Mouse (Mus musculus) left cerebral cortex, adult 8-10 months (tissue): ENCODE results near the gene C1s1. TPM values are rescaled to one million over a fixed set of nuclear protein-coding genes. Genes with fewer than 3 reads are reported as not detected.

Experiments used
- total RNA-seq, 4 experiments: library from RNA; stranded (reverse); gene quantifications; 2 replicates each; pipeline ENCODE4 v1.2.4; 2022

The C1s1 gene
- total RNA-seq, 4 experiments from 2014 or later = 0.93 to 3.0 (median 1.2) TPM

Other genes starting within 250 kb of the C1s1 start
- 1 to 10 TPM; 1.6 to 2.7 (median 2.1) TPM for gene Cd163, start 237.7 kb downstream of the C1s1 start, total RNA-seq
- gene Pex5, start 127.3 kb downstream of the C1s1 start, total RNA-seq = 10 to 100 TPM; 53.0 to 56.3 (median 53.8) TPM
- 100 to 1,000 TPM; 331 to 359 (median 336) TPM for gene Clstn3, start 77.6 kb downstream of the C1s1 start, total RNA-seq
- gene C1rl, start 49.2 kb downstream of the C1s1 start, total RNA-seq = under 1 TPM; 0.19 to 0.49 (median 0.45) TPM
- gene C1ra, start 30.0 kb downstream of the C1s1 start, total RNA-seq = 1 to 10 TPM; 1.7 to 2.2 (median 1.9) TPM
- not detected for gene C1rb, start 27.9 kb upstream of the C1s1 start, total RNA-seq
- under 1 TPM in 3 of 4 experiments, not detected in 1; 0.22 to 0.23 (median 0.23) TPM for gene C1s2, start 93.7 kb upstream of the C1s1 start, total RNA-seq
- 10 to 100 TPM; 22.6 to 34.6 (median 26.1) TPM for gene Lpcat3, start 120.7 kb upstream of the C1s1 start, total RNA-seq
- gene Emg1, start 169.8 kb upstream of the C1s1 start, total RNA-seq = 10 to 100 TPM; 41.0 to 48.1 (median 43.4) TPM
- gene Phb2, start 170.0 kb upstream of the C1s1 start, total RNA-seq = 100 to 1,000 TPM; 111 to 126 (median 116) TPM
- 10 to 100 TPM in 2 of 4 experiments, 1 to 10 TPM in 2; 2.3 to 15.0 (median 7.9) TPM for gene Ptpn6, start 196.4 kb upstream of the C1s1 start, total RNA-seq
- 100 to 1,000 TPM; 301 to 323 (median 310) TPM for gene Grcc10, start 199.0 kb upstream of the C1s1 start, total RNA-seq
- not detected for gene Gm45234, start 213.7 kb upstream of the C1s1 start, total RNA-seq
- 100 to 1,000 TPM; 146 to 166 (median 159) TPM for gene Atn1, start 214.2 kb upstream of the C1s1 start, total RNA-seq
- 1,000 to 10,000 TPM; 1,117 to 1,267 (median 1,165) TPM for gene Eno2, start 227.3 kb upstream of the C1s1 start, total RNA-seq
- gene Lrrc23, start 237.4 kb upstream of the C1s1 start, total RNA-seq = 1 to 10 TPM; 2.3 to 3.4 (median 2.7) TPM